Mouse (Mus musculus): Measurements from ENCODE around the gene Dcx.
A peak's percentile ranks its signal among the peaks of the same experiment; 100 is the strongest.

The Dcx gene

GRCm38 (mm10) chrX:143932958-143933357, at the start of gene Dcx:
TSS of gene Dcx (minus strand) at chrX:143933311.
- no peak for DNase-seq (ENCODE audit: low spot score)

- no peak for DNase-seq (ENCODE audit: low spot score)
These were observed 33.1 kb upstream of the Dcx start for GRCm38 (mm10) chrX:143966249-143966648.

GRCm38 (mm10) chrX:143933671-143934070, 560 bp upstream of the Dcx start:
- DNase-seq (ENCODE audit: low spot score): no peak

DNA sequence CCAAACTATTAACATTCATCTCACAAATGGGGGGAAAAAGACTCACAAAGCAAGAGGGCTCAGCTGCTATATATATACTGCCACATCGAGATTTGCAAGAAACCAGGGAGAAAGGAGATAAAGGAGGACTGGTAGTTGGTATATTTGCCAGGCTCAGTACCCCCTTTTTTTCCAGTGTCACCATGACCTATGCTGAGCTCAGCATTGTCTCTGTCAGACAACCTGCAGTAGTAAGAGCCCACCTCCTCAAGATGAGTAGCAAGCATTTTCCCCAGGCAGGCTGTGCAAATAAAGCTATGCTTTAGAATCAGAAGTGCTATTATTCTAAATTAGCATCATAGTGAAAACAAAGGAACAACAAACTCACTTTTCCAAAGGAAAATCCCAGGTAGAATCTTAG, 581 bp downstream of the Dcx start:
- DNase-seq (ENCODE audit: low spot score): no peak

- no peak for DNase-seq (ENCODE audit: low spot score)
These were observed 1.5 kb downstream of the Dcx start for GRCm38 (mm10) chrX:143931400-143932185.

GRCm38 (mm10) chrX:143922070-143922469, 11.0 kb downstream of the Dcx start:
- no peak for DNase-seq (ENCODE audit: low spot score)

GRCm38 (mm10) chrX:143906699-143907471, 26.2 kb downstream of the Dcx start:
- no peak for DNase-seq (ENCODE audit: low spot score)

- peak; percentile 6 for DNase-seq (ENCODE audit: low spot score)
These were observed 28.4 kb downstream of the Dcx start for GRCm38 (mm10) chrX:143904689-143905088.

DNA sequence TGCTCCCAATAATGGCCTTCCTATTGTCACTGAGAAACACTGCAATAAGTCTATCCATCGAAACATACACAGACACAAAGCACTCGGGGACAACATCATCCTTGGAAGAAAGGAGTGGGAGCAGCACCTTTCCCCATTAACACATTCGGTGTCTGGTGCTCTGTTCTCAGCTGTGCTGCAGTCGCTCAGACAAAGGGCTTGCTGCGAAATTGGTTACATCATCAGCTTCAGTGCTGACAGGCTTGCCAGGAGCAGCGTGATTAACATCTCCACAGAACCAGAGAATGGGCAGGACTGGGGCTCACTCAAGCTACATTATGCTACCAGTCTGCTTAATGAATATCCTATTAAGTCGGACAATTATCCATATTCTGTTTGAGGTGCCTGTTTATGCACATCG, 30.8 kb downstream of the Dcx start:
- no peak for DNase-seq (ENCODE audit: low spot score)

GRCm38 (mm10) chrX:143897363-143898285, 35.5 kb downstream of the Dcx start:
- DNase-seq (ENCODE audit: low spot score): peak; percentile 5

GRCm38 (mm10) chrX:143896936-143897335, 36.2 kb downstream of the Dcx start:
- DNase-seq (ENCODE audit: low spot score): no peak

DNA sequence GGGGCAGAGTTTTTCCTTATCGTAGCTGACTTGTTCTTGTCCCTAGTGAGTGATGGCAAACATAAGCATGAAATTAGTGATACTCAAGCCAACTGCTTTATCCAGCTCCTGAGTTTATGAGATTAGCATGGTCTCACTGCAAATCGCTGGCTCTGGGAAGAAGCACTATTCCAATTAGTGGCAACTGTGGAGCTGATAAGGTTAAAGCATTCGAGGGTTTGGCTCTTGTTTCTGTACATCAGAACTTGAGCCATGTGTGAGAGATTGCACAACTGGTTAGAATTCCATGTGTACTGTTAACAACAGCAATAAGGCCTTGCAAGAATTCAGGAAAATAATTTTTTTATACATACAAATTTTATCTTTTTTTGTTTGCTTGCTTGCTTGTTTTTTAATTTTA, 39.9 kb downstream of the Dcx start:
- DNase-seq (ENCODE audit: low spot score): no peak

- DNase-seq (ENCODE audit: low spot score): peak; percentile 72
These were observed 47.3 kb downstream of the Dcx start for GRCm38 (mm10) chrX:143885765-143886164.

GRCm38 (mm10) chrX:143884953-143885352, 48.2 kb downstream of the Dcx start:
- DNase-seq (ENCODE audit: low spot score): no peak

GRCm38 (mm10) chrX:143884299-143884698, 48.8 kb downstream of the Dcx start:
- DNase-seq (ENCODE audit: low spot score): no peak

- DNase-seq (ENCODE audit: low spot score): no peak
These were observed 51.2 kb downstream of the Dcx start for GRCm38 (mm10) chrX:143881806-143882468.

- no peak for DNase-seq (ENCODE audit: low spot score)
These were observed 53.5 kb downstream of the Dcx start for GRCm38 (mm10) chrX:143879631-143880030.

DNA sequence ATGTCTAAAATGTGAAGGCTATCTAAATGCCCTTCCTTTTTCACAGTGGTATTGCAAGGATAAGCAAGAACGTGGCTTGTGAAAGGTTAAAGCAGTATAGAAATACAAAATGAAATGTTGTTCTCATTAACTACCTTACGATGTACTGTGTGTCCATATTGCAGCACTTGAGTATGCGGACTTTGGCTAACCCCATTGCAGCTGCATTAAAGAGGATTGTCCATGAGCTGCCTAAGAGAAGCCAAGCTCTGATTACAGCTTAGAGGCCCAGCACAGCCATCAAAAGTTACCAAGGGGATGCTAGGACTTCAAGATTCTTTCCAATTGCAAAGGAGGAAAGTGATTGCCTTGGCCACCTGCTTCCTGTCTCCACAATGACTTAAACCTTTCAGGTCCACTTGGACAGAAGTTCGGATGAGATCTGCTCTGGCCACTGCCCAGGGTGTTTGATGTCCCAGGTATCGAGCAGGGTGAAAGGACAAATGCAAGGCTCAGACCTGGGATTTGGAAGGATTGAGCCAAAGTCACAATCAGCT, 65.9 kb downstream of the Dcx start:
- no peak for DNase-seq (ENCODE audit: low spot score)

GRCm38 (mm10) chrX:143851351-143851750, 81.8 kb downstream of the Dcx start:
- no peak for DNase-seq (ENCODE audit: low spot score)

GRCm38 (mm10) chrX:143849969-143850368, 83.1 kb downstream of the Dcx start:
- no peak for DNase-seq (ENCODE audit: low spot score)

DNA sequence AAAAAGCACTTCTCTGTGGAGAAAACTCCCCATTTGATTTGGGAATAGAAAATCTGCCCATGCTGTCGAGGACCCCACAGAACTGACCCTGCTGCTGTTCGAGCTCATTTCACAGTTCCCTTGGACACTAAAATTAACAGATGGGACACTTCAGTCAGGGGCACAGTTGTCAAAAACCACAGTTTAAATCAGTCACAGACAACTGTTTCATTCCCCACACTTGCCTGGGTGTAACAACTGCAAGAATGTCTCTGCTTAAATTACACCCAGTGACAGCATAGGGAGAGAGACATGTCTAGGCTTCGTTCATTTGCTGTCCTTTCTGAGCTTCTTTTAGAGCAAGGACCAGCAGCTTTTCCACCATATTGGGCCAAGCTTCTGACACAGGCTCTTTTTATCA, 86.5 kb downstream of the Dcx start:
- DNase-seq (ENCODE audit: low spot score): no peak

Data from testis, postnatal 14 days (tissue).